ENCODE assay signal across 9 mouse cellular contexts in genomic region chr3:133516137-133516536, GRCm38 (mm10). TPM values are rescaled to one million over a fixed set of nuclear protein-coding genes. Genes with fewer than 3 reads are reported as not detected.
DNase-seq lines count a peak whose midpoint lies in the region; TF ChIP-seq lines count a peak whose summit lies in the region.
"Had no signal": no experiment of that assay in that cellular context is flagged by ENCODE, and none has a peak within 500 bp of the region (broad histone marks: within the 10 kb centered on the region; RNA-seq: fewer than 3 reads in every experiment).

No protein-coding gene starts in this region.

- peak; percentile 37 for TF ChIP-seq CTCF in layer of hippocampus, adult 2 months (conservative IDR thresholded peaks at IDR 0.05)

- no peak overlapping the region for H3K4me3 ChIP-seq in layer of hippocampus, adult 2 months

- intact Hi-C loops in heart, postnatal 36 days (cut with DNase I), result loop anchor here (10.0 kb wide), 2 partner anchors 201 to 831 kb away; partner anchors contain the start of genes Aimp1, Ppa2 and Tbck
- intact Hi-C loops in left cerebral cortex, postnatal 25 days (cut with DNase I), result no loop called here

- no peak overlapping the region for H3K27ac ChIP-seq in layer of hippocampus, adult 2 months
- H3K27ac ChIP-seq: macrophage had no signal

- no peak for DNase-seq in layer of hippocampus, adult 2 months (ENCODE audit: low spot score in 2 of 2)
- DNase-seq in layer of hippocampus, postnatal 25 days (ENCODE audit: extremely low spot score in 1 of 2, low spot score in 1 of 2), result no peak
- DNase-seq in adipocyte (ENCODE audit: low spot score), result peak; percentile 88
- DNase-seq in cerebellum, postnatal 25 days, result peak; percentile 55 to 81
- peak; percentile 78 to 81 for DNase-seq in heart, postnatal 36 days
- DNase-seq in retina, postnatal 7 days (ENCODE audit: low read depth, low spot score), result peak; percentile 17
- DNase-seq in left cerebral cortex, postnatal 25 days (ENCODE audit: low spot score in 2 of 2), result no peak
- no peak for DNase-seq in yolk sac, embryonic 10.5 days (ENCODE audit: low spot score)

RNA-seq across cellular contexts. Expression of gene Tet2, which starts 28.8 kb away (rescaled TPM):
- total RNA-seq in layer of hippocampus, adult 2 months (2021), result 10 to 100 TPM; 40.7 to 45.9 TPM
- 10 to 100 TPM; 34.3 to 44.4 TPM for total RNA-seq in layer of hippocampus, postnatal 25 days (2021)
- total RNA-seq in heart, postnatal 36 days (2021), result 10 to 100 TPM; 17.0 to 22.7 TPM
- 10 to 100 TPM; 32.8 to 46.2 TPM for total RNA-seq in left cerebral cortex, postnatal 25 days (2021)

Comparison
In these comparisons a context has a peak if more than half of its experiments do, and no peak if none do; other contexts are left out.
1. DNase-seq: peak in adipocyte (single experiment), cerebellum, postnatal 25 days (2 of 2), heart, postnatal 36 days (2 of 2) and retina, postnatal 7 days (single experiment); none in layer of hippocampus, adult 2 months (0 of 2), layer of hippocampus, postnatal 25 days (0 of 2), left cerebral cortex, postnatal 25 days (0 of 2) and yolk sac, embryonic 10.5 days (single experiment).